Mouse (Mus musculus) embryonic fibroblast, embryonic 13.5 days (primary cell): ENCODE results near the gene Osbpl6.

Source experiments
- CTCF ChIP-seq: IDR thresholded peaks from 2 replicates; pipeline ENCODE4 v1.5.1; 2011; ENCODE audit warnings: mild to moderate bottlenecking, control low read depth, low read length, moderate library complexity, borderline replicate concordance; ENCODE audit not compliant: insufficient read depth
- POLR2A ChIP-seq: IDR thresholded peaks from 2 replicates; pipeline ENCODE4 v1.6.1; 2011; ENCODE audit warnings: low read depth, mild to moderate bottlenecking, control low read depth, low read length, moderate library complexity

- TF ChIP-seq POLR2A = no peak
- TF ChIP-seq CTCF = no peak
These were observed 98.0 kb downstream of the Osbpl6 start for GRCm38 (mm10) chr2:76504122-76504839.
